ENCODE assay signal across 19 mouse cellular contexts in the genomic region with DNA sequence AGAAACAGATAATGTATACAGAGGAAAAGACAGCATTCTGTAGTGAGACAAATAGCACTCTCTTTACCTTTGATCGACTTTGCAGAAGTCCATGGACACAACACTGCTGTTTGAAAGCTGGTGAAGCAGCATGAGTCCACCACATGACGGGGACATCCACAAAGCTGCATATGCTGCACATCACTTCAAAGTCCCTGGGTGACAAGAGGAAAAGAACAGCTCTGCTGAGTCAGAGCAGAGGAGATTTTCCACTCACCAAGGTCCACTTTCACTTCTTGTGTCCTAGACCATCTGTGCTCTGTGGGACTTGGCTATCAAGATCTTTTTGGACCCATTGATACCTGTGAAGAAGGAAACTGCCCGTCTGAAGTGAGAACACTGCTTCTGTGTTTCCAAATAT. TPM values are rescaled to one million over a fixed set of nuclear protein-coding genes. Genes with fewer than 3 reads are reported as not detected.
DNase-seq lines count a peak whose midpoint lies in the region; ATAC-seq and TF ChIP-seq lines count a peak whose summit lies in the region.
"Had no signal": no experiment of that assay in that cellular context is flagged by ENCODE, and none has a peak within 500 bp of the region (broad histone marks: within the 10 kb centered on the region; RNA-seq: fewer than 3 reads in every experiment).

No protein-coding gene starts in this region.

- H3K9me3 ChIP-seq in forebrain, postnatal 0 days (ENCODE audit: low read length), result no peaks in the 10 kb centered on the region
- H3K9me3 ChIP-seq: embryonic facial prominence, embryonic 15.5 days; hindbrain, embryonic 10.5 days; limb, embryonic 13.5 days; lung, embryonic 15.5 days had no signal

- peak; percentile 13 for DNase-seq in adrenal gland, adult 8-10 months
- DNase-seq in adrenal gland, adult 18-20 months (ENCODE audit: low spot score in 2 of 2), result no peak
- peak; percentile 15 to 17 for DNase-seq in spleen, postnatal 36 days (ENCODE audit: low spot score in 2 of 2)
- DNase-seq in spleen, adult 18-20 months, result no peak
- DNase-seq in ovary, postnatal 36 days (ENCODE audit: low spot score), result no peak
- DNase-seq in forebrain, postnatal 0 days, result no peak
- DNase-seq: B cell, adult 2 months; kidney, adult 11 months; lung, postnatal 4 days; right cerebral cortex, postnatal 4 days; thymus, postnatal 14 days had no signal

- 0 out of 2 replicates have a peak, but pooled peaks cover 4% of the 10 kb centered on the region for H3K4me1 ChIP-seq in forebrain, postnatal 0 days (ENCODE audit: insufficient read depth)
- H3K4me1 ChIP-seq: embryonic facial prominence, embryonic 15.5 days had no signal

- H3K9ac ChIP-seq in forebrain, postnatal 0 days, result no peak overlapping the region
- H3K9ac ChIP-seq: embryonic facial prominence, embryonic 15.5 days; limb, embryonic 13.5 days; liver, embryonic 14.5 days; lung, embryonic 15.5 days had no signal

- no peaks in the 10 kb centered on the region for H3K36me3 ChIP-seq in forebrain, postnatal 0 days (ENCODE audit: insufficient read depth)
- H3K36me3 ChIP-seq: embryonic facial prominence, embryonic 15.5 days; hindbrain, embryonic 10.5 days; limb, embryonic 13.5 days; lung, embryonic 15.5 days had no signal

- 87% methylated on average over 3 of the region's 3 CpGs for WGBS in forebrain, postnatal 0 days

- TF ChIP-seq CTCF in forebrain, postnatal 0 days (IDR thresholded peaks at IDR 0.05; ENCODE audit: low read depth), result no peak

- no peak overlapping the region for H3K4me2 ChIP-seq in forebrain, postnatal 0 days (ENCODE audit: low read depth)
- H3K4me2 ChIP-seq: embryonic facial prominence, embryonic 15.5 days; limb, embryonic 13.5 days; lung, embryonic 15.5 days; midbrain, embryonic 11.5 days had no signal

- no peaks in the 10 kb centered on the region for H3K27me3 ChIP-seq in forebrain, postnatal 0 days (ENCODE audit: insufficient read depth, low read length)
- H3K27me3 ChIP-seq: embryonic facial prominence, embryonic 15.5 days; limb, embryonic 13.5 days; lung, embryonic 15.5 days had no signal

- peak; percentile 7 to 42; a peak in 1 of 4 replicates for ATAC-seq in hematopoietic stem cell, adult 5-6 weeks (replicated peaks in 1 of 2; ENCODE audit: insufficient read depth in 1 of 2, low FRiP score in 2 of 2, low TSS enrichment in 1 of 2, low read depth in 1 of 2, poor library complexity in 2 of 2, severe bottlenecking in 2 of 2)
- no peak for ATAC-seq in forebrain, postnatal 0 days
- ATAC-seq: hindbrain, postnatal 0 days had no signal

- H3K4me3 ChIP-seq in forebrain, postnatal 0 days (ENCODE audit: low read depth, low read length), result no peak overlapping the region
- H3K4me3 ChIP-seq: embryonic facial prominence, embryonic 15.5 days; hindbrain, embryonic 10.5 days; limb, embryonic 13.5 days; lung, embryonic 15.5 days had no signal

- H3K27ac ChIP-seq in forebrain, postnatal 0 days (ENCODE audit: low read depth, low read length), result no peak overlapping the region
- H3K27ac ChIP-seq: embryonic facial prominence, embryonic 15.5 days; hindbrain, embryonic 10.5 days; hindbrain, postnatal 0 days; limb, embryonic 13.5 days; liver, embryonic 14.5 days; lung, embryonic 15.5 days had no signal

RNA-seq across cellular contexts. Expression of a gene that starts 41.2 kb away (rescaled TPM):
- 100 to 1,000 TPM; 106 to 141 (median 122) TPM for total RNA-seq in adrenal gland, adult 8-10 months (2022)
- 100 to 1,000 TPM in 1 of 2 experiments, 10 to 100 TPM in 1; 88.3 to 101 TPM for total RNA-seq in adrenal gland, adult 18-20 months (2021)
- total RNA-seq in hematopoietic stem cell, adult 5-6 weeks (2017), result 240 and 242 TPM in 2 replicates
- 238 and 254 TPM in 2 replicates for total RNA-seq in forebrain, postnatal 0 days (2014; rRNA removed)
- 17.2 and 27.9 TPM in 2 replicates for polyA plus RNA-seq in forebrain, postnatal 0 days (2015; fragmentation: Nextera tagmentation; extraction: Ambion mirVana)

Comparison
In these comparisons a context has a peak if more than half of its experiments do, and no peak if none do; other contexts are left out.
1. DNase-seq: peak in adrenal gland, adult 8-10 months (single experiment) and spleen, postnatal 36 days (2 of 2); none in adrenal gland, adult 18-20 months (0 of 2), spleen, adult 18-20 months (0 of 2), ovary, postnatal 36 days (single experiment) and forebrain, postnatal 0 days (single experiment).